Mouse (Mus musculus) myocyte (in vitro differentiated cells): ENCODE data around the gene Cyp4f40. TPM values are rescaled to one million over a fixed set of nuclear protein-coding genes. Genes with fewer than 3 reads are reported as not detected.
"Not testable (repeated sequence)": the region's sequence is repeated elsewhere in the genome, so short reads cannot be mapped to it uniquely, and the experiment has no call there.

Experiments used
- H3K27me3 ChIP-seq: one replicate; pipeline ENCODE4 v1.6.1; 2011; ENCODE audit not compliant: control insufficient read depth, insufficient read depth, insufficient read length
- H3K36me3 ChIP-seq: one replicate; pipeline ENCODE4 v1.6.1; 2011; ENCODE audit not compliant: control insufficient read depth, insufficient read depth
- H3K4me2 ChIP-seq: one replicate; pipeline ENCODE4 v1.6.1; 2011; ENCODE audit warnings: low read depth, control low read depth
- H3K4me3 ChIP-seq: one replicate; pipeline ENCODE4 v1.5.1; 2011; ENCODE audit warnings: mild to moderate bottlenecking, control low read depth, moderate library complexity
- H3K79me2 ChIP-seq: one replicate; pipeline ENCODE4 v1.6.1; 2011; ENCODE audit not compliant: control insufficient read depth, insufficient read depth
- H3ac ChIP-seq: one replicate; pipeline ENCODE4 v1.6.1; 2011; ENCODE audit not compliant: control insufficient read depth, insufficient read length
- CEBPB ChIP-seq: IDR thresholded peaks from 2 replicates; pipeline ENCODE4 v1.6.1; 2011; ENCODE audit warnings: mild to moderate bottlenecking, moderate library complexity; ENCODE audit not compliant: poor library complexity, insufficient read depth, severe bottlenecking
- E2F4 ChIP-seq: IDR thresholded peaks from one replicate; pipeline ENCODE4 v1.6.1; 2011; ENCODE audit warnings: mild to moderate bottlenecking, control low read depth, moderate library complexity; ENCODE audit not compliant: insufficient read depth
- MAX ChIP-seq: IDR thresholded peaks from one replicate; pipeline ENCODE4 v1.6.1; 2011; ENCODE audit warnings: low read depth, mild to moderate bottlenecking, control low read depth
- MYOD1 ChIP-seq, 3 experiments: IDR thresholded peaks; one replicate each; pipeline ENCODE4 v1.6.1; 2011; ENCODE audit warnings: control low read depth in 2 of 3, low read depth in 2 of 3, mild to moderate bottlenecking in 2 of 3, moderate library complexity in 1 of 3; ENCODE audit not compliant: insufficient read length in 2 of 3, control insufficient read depth in 1 of 3
- MYOG ChIP-seq, 3 experiments: IDR thresholded peaks; one replicate each; pipeline ENCODE4 v1.6.1; 2011; ENCODE audit warnings: control low read depth in 2 of 3, low read depth in 2 of 3, mild to moderate bottlenecking in 2 of 3; ENCODE audit not compliant: insufficient read length in 2 of 3, control insufficient read depth in 1 of 3, insufficient read depth in 1 of 3
- POLR2A ChIP-seq: IDR thresholded peaks from one replicate; pipeline ENCODE4 v1.6.1; 2011; ENCODE audit warnings: low read depth, mild to moderate bottlenecking, control low read depth, moderate library complexity; ENCODE audit not compliant: insufficient read length
- POLR2AphosphoS2 ChIP-seq: IDR thresholded peaks from one replicate; pipeline ENCODE4 v1.6.1; 2011; ENCODE audit warnings: low read depth, control low read depth; ENCODE audit not compliant: insufficient read length
- REST ChIP-seq: IDR thresholded peaks from one replicate; pipeline ENCODE4 v1.6.1; 2011; ENCODE audit warnings: mild to moderate bottlenecking, control low read depth, moderate library complexity; ENCODE audit not compliant: insufficient read depth, insufficient read length
- SRF ChIP-seq: IDR thresholded peaks from one replicate; pipeline ENCODE4 v1.6.1; 2011; ENCODE audit warnings: low read depth; ENCODE audit not compliant: control insufficient read depth, insufficient read length
- TCF12 ChIP-seq: IDR thresholded peaks from one replicate; pipeline ENCODE4 v1.6.1; 2011; ENCODE audit warnings: mild to moderate bottlenecking, control low read depth; ENCODE audit not compliant: poor library complexity, insufficient read depth, severe bottlenecking
- TCF3 ChIP-seq: IDR thresholded peaks from one replicate; pipeline ENCODE4 v1.6.1; 2011; ENCODE audit warnings: low read depth, control low read depth; ENCODE audit not compliant: insufficient read length
- USF1 ChIP-seq: IDR thresholded peaks from one replicate; pipeline ENCODE4 v1.6.1; 2011; ENCODE audit warnings: low read depth, mild to moderate bottlenecking, control low read depth, moderate library complexity
- polyA plus RNA-seq: library from polyadenylated mRNA; unstranded; fragments of >200 nt; fragmentation: generic; extraction: Trizol; gene quantifications from one replicate; pipeline ENCODE4 v1.2.1, GENCODE M21; 2012; ENCODE audit warnings: missing spikeins

Gene Cyp4f40
- polyA plus RNA-seq, 1 experiment: 1.9 TPM

DNA sequence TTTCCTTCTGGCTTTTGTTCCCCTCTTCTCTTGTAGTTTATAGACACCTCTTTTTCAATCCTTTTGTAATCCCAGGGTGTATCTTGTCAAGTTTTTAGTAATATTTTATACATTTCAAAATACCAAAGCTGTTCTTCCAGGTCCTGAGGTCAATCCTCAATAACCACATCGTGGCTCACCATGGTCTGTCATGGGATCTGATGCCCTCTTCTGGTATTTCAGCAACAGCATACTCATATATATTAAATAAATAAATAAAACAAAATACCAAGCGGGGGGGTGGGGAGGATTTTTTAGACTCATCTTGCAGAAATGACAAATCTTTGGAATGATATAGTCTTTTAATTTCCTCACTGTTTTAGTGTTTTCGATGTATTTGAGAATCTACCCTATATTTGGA lies 26.8 kb upstream of the Cyp4f40 start:
- TF ChIP-seq SRF: no peak
- no peak for TF ChIP-seq POLR2A
- no peak for TF ChIP-seq MYOD1 (IDR thresholded peaks at IDR 0.05; ENCODE audit: control insufficient read depth in 1 of 3, insufficient read length in 2 of 3, low read depth in 2 of 3)
- TF ChIP-seq REST: no peak
- no peak for TF ChIP-seq USF1
- TF ChIP-seq POLR2AphosphoS2: no peak
- no peak for TF ChIP-seq TCF3
- no peaks in the 10 kb centered on the region for H3K36me3 ChIP-seq
- no peaks in the 10 kb centered on the region for H3K79me2 ChIP-seq
- H3K27me3 ChIP-seq: peaks cover 3% of the 10 kb centered on the region
- no peak overlapping the region for H3ac ChIP-seq
- H3K4me2 ChIP-seq: no peak overlapping the region
- no peak overlapping the region for H3K4me3 ChIP-seq

DNA sequence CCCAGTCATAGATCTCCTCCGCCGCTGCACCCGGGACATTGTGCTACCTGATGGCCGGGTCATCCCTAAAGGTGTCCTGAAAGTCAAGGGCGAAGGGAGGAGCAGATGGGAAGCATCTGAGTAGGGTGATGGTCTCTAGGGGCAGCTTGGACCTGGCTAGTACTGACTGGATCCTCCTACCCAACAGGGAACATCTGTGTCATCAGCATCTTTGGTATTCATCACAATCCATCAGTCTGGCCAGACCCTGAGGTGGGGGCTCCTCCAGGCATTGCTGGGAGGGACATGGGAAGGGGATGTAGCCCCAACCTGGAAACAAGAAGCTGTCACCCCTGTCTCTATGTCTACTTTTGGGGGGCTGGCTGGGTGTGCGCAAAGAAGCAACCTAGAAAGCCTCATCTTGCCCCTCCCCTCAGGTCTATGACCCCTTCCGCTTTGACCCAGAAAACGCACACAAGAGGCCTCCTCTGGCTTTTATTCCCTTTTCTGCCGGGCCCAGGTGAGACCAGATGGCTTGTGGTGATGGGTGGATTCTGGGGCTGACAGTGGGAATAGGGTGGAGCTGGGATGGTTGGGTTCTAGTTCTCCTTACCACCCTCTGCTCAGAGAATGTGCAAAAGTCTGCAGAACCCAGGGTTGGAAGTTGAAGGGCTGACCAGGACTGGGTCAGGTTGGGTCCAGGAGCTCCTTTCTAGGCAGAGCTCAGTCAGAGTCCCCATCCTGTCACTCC lies 24.3 kb upstream of the Cyp4f40 start:
- not testable (repeated sequence) for H3K79me2 ChIP-seq, H3K36me3 ChIP-seq, H3K27me3 ChIP-seq, H3ac ChIP-seq, H3K4me3 ChIP-seq
- H3K4me2 ChIP-seq: peak overlapping the region; percentile 34

DNA sequence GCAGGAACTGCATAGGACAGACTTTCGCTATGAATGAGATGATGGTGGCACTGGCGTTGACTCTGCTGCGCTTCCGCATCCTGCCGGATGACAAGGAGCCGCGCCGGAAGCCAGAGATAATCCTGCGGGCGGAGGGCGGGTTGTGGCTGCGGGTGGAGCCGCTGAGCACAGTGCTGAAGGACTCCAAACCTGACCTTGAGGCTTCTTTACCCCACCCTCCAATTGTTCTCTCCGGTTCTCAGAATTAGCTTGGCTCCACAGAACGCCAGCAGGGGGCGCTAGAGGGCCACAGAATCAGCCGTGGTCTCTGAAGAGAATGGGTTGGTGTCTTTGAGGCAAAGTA lies 23.8 kb upstream of the Cyp4f40 start:
- Histone ChIP-seq H3K27me3 (peaks cover 3% of the 10 kb centered on the region), H3K4me3 (no peak overlapping the region), H3ac (no peak overlapping the region), H3K36me3 (no peaks in the 10 kb centered on the region), H3K4me2 (peak overlapping the region; percentile 34), H3K79me2 (no peaks in the 10 kb centered on the region)
- TF ChIP-seq POLR2AphosphoS2 (no peak), MYOG (IDR thresholded peaks at IDR 0.05; ENCODE audit: control insufficient read depth in 1 of 3, insufficient read depth in 1 of 3, insufficient read length in 2 of 3, low read depth in 2 of 3) (no peak), MYOD1 (IDR thresholded peaks at IDR 0.05; ENCODE audit: control insufficient read depth in 1 of 3, insufficient read length in 2 of 3, low read depth in 2 of 3) (no peak), TCF12 (no peak), USF1 (no peak)

DNA sequence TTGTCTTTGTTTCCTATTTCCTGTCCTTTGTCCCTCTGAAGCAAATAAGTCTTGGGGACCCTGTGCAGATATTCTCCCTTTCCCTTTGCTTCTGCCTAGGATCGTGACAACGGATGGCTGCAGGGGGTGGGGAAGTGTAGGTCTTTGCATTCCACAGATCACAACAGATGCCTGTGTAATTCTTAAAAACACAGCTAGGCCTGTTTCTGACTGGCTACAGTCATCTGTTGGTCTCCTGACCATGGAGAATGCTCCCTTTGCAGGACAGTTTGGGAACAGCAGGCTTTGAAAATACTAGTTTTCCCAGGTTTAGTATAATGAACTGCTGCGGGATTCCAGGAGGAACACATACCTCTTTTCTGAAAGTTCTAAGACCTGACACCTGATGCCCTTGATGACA lies 22.4 kb upstream of the Cyp4f40 start:
- H3K27me3 ChIP-seq: peaks cover 3% of the 10 kb centered on the region
- TF ChIP-seq TCF12: no peak
- TF ChIP-seq E2F4: no peak
- no peak for TF ChIP-seq MYOG (IDR thresholded peaks at IDR 0.05; ENCODE audit: control insufficient read depth in 1 of 3, insufficient read depth in 1 of 3, insufficient read length in 2 of 3, low read depth in 2 of 3)
- TF ChIP-seq REST: no peak
- no peak for TF ChIP-seq MAX
- no peak for TF ChIP-seq TCF3
- TF ChIP-seq POLR2A: no peak
- TF ChIP-seq CEBPB: no peak
- TF ChIP-seq POLR2AphosphoS2: no peak
- TF ChIP-seq USF1: no peak
- no peak for TF ChIP-seq MYOD1 (IDR thresholded peaks at IDR 0.05; ENCODE audit: control insufficient read depth in 1 of 3, insufficient read length in 2 of 3, low read depth in 2 of 3)
- TF ChIP-seq SRF: no peak
- H3K4me3 ChIP-seq: no peak overlapping the region
- H3ac ChIP-seq: no peak overlapping the region
- H3K79me2 ChIP-seq: no peaks in the 10 kb centered on the region
- H3K4me2 ChIP-seq: no peak overlapping the region
- no peaks in the 10 kb centered on the region for H3K36me3 ChIP-seq

DNA sequence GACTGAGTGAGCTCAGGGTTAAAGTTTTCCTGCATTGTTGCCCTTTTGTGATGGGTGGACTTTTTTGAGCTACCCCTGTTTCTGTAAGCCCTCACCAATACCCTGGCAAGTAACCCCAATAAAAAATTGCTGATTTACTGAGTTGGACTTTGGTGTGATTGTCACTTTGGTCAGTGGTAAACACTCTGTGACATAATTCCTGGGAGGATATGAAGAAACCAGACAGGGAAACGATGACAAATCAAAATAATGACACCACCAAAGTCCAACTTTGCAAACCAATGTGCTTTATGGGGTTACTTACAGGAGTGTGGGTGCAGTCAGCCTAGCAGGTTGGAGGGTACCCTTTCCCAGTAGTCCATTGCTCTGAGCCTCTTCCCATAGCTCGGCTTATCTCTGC lies 21.5 kb upstream of the Cyp4f40 start:
- Histone ChIP-seq H3K4me2 (no peak overlapping the region), H3ac (no peak overlapping the region), H3K27me3 (peaks cover 3% of the 10 kb centered on the region), H3K79me2 (no peaks in the 10 kb centered on the region), H3K36me3 (no peaks in the 10 kb centered on the region), H3K4me3 (no peak overlapping the region)
- no peak for TF ChIP-seq REST
- TF ChIP-seq MYOD1 (IDR thresholded peaks at IDR 0.05; ENCODE audit: control insufficient read depth in 1 of 3, insufficient read length in 2 of 3, low read depth in 2 of 3): no peak
- TF ChIP-seq MAX: no peak
- TF ChIP-seq TCF12: no peak

DNA sequence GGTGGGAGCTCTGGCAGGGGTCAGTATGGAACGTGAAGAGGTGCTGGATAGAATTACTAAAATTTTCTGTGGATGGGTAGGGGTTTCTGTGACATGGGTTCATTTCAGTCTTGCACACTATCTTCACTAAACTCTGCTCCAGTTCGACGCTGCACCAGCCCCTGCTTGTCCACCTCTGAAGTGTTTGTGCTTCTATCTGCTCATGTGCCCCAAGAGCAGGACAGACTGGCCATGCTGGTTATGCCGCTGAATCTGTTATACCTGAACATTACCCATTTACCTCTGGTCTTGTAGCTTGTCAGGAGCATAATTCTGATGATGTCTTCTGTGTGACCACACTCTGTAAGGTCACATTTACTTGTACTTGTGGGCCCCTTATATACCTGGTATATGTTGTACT lies 12.1 kb upstream of the Cyp4f40 start:
- no peaks in the 10 kb centered on the region for H3K79me2 ChIP-seq
- no peak overlapping the region for H3K4me3 ChIP-seq
- no peaks in the 10 kb centered on the region for H3K27me3 ChIP-seq
- no peak overlapping the region for H3ac ChIP-seq
- no peak overlapping the region for H3K4me2 ChIP-seq
- no peak for TF ChIP-seq MYOG (IDR thresholded peaks at IDR 0.05; ENCODE audit: control insufficient read depth in 1 of 3, insufficient read depth in 1 of 3, insufficient read length in 2 of 3, low read depth in 2 of 3)
- TF ChIP-seq MYOD1 (IDR thresholded peaks at IDR 0.05; ENCODE audit: control insufficient read depth in 1 of 3, insufficient read length in 2 of 3, low read depth in 2 of 3): no peak
- TF ChIP-seq POLR2A: no peak
- no peak for TF ChIP-seq TCF3
- TF ChIP-seq E2F4: no peak
- TF ChIP-seq REST: no peak
- no peak for TF ChIP-seq POLR2AphosphoS2
- no peak for TF ChIP-seq TCF12
- TF ChIP-seq MAX: no peak
- no peak for TF ChIP-seq USF1
- TF ChIP-seq SRF: no peak
- no peak for TF ChIP-seq CEBPB
- H3K36me3 ChIP-seq: no peaks in the 10 kb centered on the region
